Mouse (Mus musculus) bone marrow, adult 2 months (tissue): ENCODE results near the gene Ulk1.

Experiments
- CTCF ChIP-seq: fragments of 200-500 bp; IDR thresholded peaks from 2 replicates; pipeline ENCODE4 v1.5.1; 2011; ENCODE audit warnings: low read length, control low read depth; ENCODE audit not compliant: control insufficient read depth, insufficient read depth
- POLR2A ChIP-seq: fragments of 200-500 bp; IDR thresholded peaks from 2 replicates; pipeline ENCODE4 v1.6.1; 2011; ENCODE audit warnings: low read depth, mild to moderate bottlenecking, control low read depth, low read length, borderline replicate concordance; ENCODE audit not compliant: control insufficient read depth

DNA sequence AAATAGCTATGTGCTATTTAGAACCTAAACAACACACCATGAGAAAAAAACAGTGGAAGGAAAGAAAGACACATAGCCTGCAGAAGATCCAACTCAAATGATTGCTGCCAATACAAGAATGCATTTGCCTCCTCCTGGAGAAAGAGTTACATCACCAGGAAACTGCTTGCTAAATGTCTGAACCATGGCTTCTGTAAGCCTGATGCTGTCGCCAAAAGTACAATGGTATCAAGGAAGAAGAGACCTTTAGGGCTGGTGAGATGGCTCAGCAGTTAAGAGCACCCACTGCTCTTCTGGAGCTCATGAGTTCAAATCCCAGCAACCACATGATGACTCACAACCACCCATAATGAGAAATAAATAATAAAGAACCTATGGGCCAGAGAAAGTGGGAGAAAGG is 64.9 kb downstream of the Ulk1 start:
- no peak for TF ChIP-seq POLR2A
- no peak for TF ChIP-seq CTCF
